Mouse (Mus musculus): ENCODE measurements around the gene Tmem189. TPM values are rescaled to one million over a fixed set of nuclear protein-coding genes. Genes with fewer than 3 reads are reported as not detected.

Gene Tmem189
- total and polyA plus RNA-seq, 3 experiments, result 21.7 to 46.5 TPM; not detected in 1

DNA sequence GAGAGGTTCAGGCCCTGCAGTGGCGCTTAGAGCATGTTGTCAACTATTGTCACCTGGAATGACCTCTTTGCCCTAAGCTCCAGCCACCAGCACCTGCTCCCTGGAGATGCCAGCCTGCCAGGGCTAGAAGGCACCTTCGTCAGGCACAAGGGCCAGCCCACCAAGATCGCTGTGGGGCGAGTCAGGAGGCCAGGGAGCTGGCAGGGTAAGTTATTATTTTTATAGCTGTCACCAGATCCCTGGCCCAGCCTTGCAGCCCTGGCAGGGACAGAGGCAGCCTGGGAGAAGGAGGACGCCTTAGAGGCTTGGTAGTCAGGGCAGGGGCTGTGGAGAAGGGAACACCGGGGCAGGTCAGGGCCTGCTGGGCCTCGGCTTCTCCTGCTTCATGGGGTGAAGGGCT lies 6.5 kb upstream of the Tmem189 start:
- TF ChIP-seq CTCF (IDR thresholded peaks at IDR 0.05 in 2 of 3, conservative IDR thresholded peaks at IDR 0.05 in 1 of 3; ENCODE audit: control insufficient read depth in 1 of 3, insufficient read depth in 1 of 3, low read depth in 2 of 3, low read length in 3 of 3, poor library complexity in 1 of 3, severe bottlenecking in 1 of 3) (no peak), USF1 (IDR thresholded peaks at IDR 0.05; ENCODE audit: low read depth, low read length) (no peak), MAFK (IDR thresholded peaks at IDR 0.05; ENCODE audit: borderline replicate concordance, low read depth, low read length) (no peak), TCF12 (IDR thresholded peaks at IDR 0.05; ENCODE audit: low read depth, low read length) (no peak), ZNF384 (IDR thresholded peaks at IDR 0.05; ENCODE audit: low read depth, low read length) (no peak), E2F4 (IDR thresholded peaks at IDR 0.05; ENCODE audit: borderline replicate concordance, low read depth, low read length) (no peak), RAD21 (IDR thresholded peaks at IDR 0.05; ENCODE audit: low read depth, low read length) (no peak)
- H3K9ac ChIP-seq (ENCODE audit: control insufficient read depth, low read depth, low read length, poor library complexity, severe bottlenecking), result no peak overlapping the region
- no peaks in the 10 kb centered on the region for H3K9me3 ChIP-seq (replicated peaks; ENCODE audit: insufficient read depth, low read length)
- no peak overlapping the region for H3K27ac ChIP-seq (ENCODE audit: control insufficient read depth, low read depth, low read length)
- peaks cover 8% of the 10 kb centered on the region for H3K79me2 ChIP-seq (ENCODE audit: control insufficient read depth, insufficient read depth, low read length, poor library complexity)
- peaks cover 5 to 14% of the 10 kb centered on the region in 2 experiments for H3K4me1 ChIP-seq (ENCODE audit: control insufficient read depth in 1 of 2, insufficient read depth in 2 of 2, low read length in 2 of 2)
- peaks cover 2 to 7% of the 10 kb centered on the region in 2 experiments; a peak in 2 of 4 replicates for H3K36me3 ChIP-seq (ENCODE audit: control insufficient read depth in 1 of 2, insufficient read depth in 2 of 2, low read length in 2 of 2)
- no peak overlapping the region for H3K4me3 ChIP-seq (ENCODE audit: control insufficient read depth in 1 of 2, insufficient read depth in 1 of 2, low read depth in 2 of 2, low read length in 2 of 2)
- no peak for DNase-seq (ENCODE audit: low read depth, low spot score)
- no peaks in the 10 kb centered on the region for H3K27me3 ChIP-seq (ENCODE audit: control insufficient read depth in 1 of 2, insufficient read depth in 2 of 2, low read length in 2 of 2)

DNA sequence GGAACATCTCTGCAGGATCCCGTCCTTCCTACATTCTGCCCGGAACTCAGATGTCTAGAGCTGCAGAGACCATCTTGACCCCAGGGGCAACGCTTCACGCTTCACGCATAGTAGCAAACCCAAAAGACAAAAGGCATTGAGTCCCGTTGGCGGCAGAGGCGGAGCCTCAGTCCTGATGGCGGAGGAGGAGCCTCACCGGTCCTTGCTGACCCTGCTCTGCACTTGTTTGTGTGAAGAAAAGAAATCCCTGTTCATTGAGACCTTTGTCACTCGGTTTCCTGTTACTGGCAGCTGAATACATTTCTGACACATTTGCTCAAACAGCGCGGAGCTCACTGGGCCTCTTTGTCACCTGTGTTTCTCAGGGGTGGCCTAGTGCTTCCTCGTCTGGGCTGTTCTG lies 5.9 kb upstream of the Tmem189 start:
- no peak for TF ChIP-seq GATA1 (IDR thresholded peaks at IDR 0.05; ENCODE audit: low read depth, low read length)
- TF ChIP-seq E2F4 (IDR thresholded peaks at IDR 0.05; ENCODE audit: borderline replicate concordance, low read depth, low read length), result no peak
- no peak for TF ChIP-seq JUND (IDR thresholded peaks at IDR 0.05; ENCODE audit: low read depth, low read length)
- no peak for TF ChIP-seq ZKSCAN1 (IDR thresholded peaks at IDR 0.05; ENCODE audit: low read depth, low read length)
- no peak for TF ChIP-seq POLR2A (IDR thresholded peaks at IDR 0.05; ENCODE audit: control insufficient read depth in 1 of 2, insufficient read depth in 1 of 2, low read depth in 1 of 2, low read length in 2 of 2, poor library complexity in 1 of 2)
- no peak for TF ChIP-seq UBTF (IDR thresholded peaks at IDR 0.05; ENCODE audit: borderline replicate concordance, insufficient read depth, low read depth, low read length)
- no peak for TF ChIP-seq MAFK (IDR thresholded peaks at IDR 0.05; ENCODE audit: borderline replicate concordance, low read depth, low read length)
- no peak for TF ChIP-seq POLR2AphosphoS5 (IDR thresholded peaks at IDR 0.05; ENCODE audit: borderline replicate concordance, low read depth, low read length)
- TF ChIP-seq SMC3 (IDR thresholded peaks at IDR 0.05; ENCODE audit: low read depth, low read length), result no peak
- no peak for TF ChIP-seq TAL1 (IDR thresholded peaks at IDR 0.05; ENCODE audit: low read length)
- TF ChIP-seq MEF2A (IDR thresholded peaks at IDR 0.05; ENCODE audit: extremely low read depth, insufficient replicate concordance, low read depth, low read length, poor library complexity, severe bottlenecking), result no peak
- no peak for TF ChIP-seq HCFC1 (IDR thresholded peaks at IDR 0.05; ENCODE audit: low read depth, low read length)
- TF ChIP-seq ZC3H11A (IDR thresholded peaks at IDR 0.05; ENCODE audit: low read depth, low read length), result no peak
- TF ChIP-seq BHLHE40 (IDR thresholded peaks at IDR 0.05; ENCODE audit: borderline replicate concordance, low read depth, low read length), result no peak
- TF ChIP-seq CHD2 (IDR thresholded peaks at IDR 0.05; ENCODE audit: low read length), result no peak
- TF ChIP-seq NRF1 (IDR thresholded peaks at IDR 0.05; ENCODE audit: insufficient read depth, low read depth, low read length, poor library complexity, severe bottlenecking), result no peak
- Histone ChIP-seq H3K36me3 (ENCODE audit: control insufficient read depth in 1 of 2, insufficient read depth in 2 of 2, low read length in 2 of 2) (peaks cover 2 to 7% of the 10 kb centered on the region in 2 experiments; a peak in 2 of 4 replicates), H3K27ac (ENCODE audit: control insufficient read depth, low read depth, low read length) (no peak overlapping the region), H3K4me1 (ENCODE audit: control insufficient read depth in 1 of 2, insufficient read depth in 2 of 2, low read length in 2 of 2) (peaks cover 6 to 17% of the 10 kb centered on the region in 2 experiments), H3K9ac (ENCODE audit: control insufficient read depth, low read depth, low read length, poor library complexity, severe bottlenecking) (no peak overlapping the region), H3K79me2 (ENCODE audit: control insufficient read depth, insufficient read depth, low read length, poor library complexity) (peaks cover 14% of the 10 kb centered on the region), H3K4me3 (ENCODE audit: control insufficient read depth in 1 of 2, insufficient read depth in 1 of 2, low read depth in 2 of 2, low read length in 2 of 2) (no peak overlapping the region), H3K9me3 (replicated peaks; ENCODE audit: insufficient read depth, low read length) (no peaks in the 10 kb centered on the region), H3K27me3 (ENCODE audit: control insufficient read depth in 1 of 2, insufficient read depth in 2 of 2, low read length in 2 of 2) (no peaks in the 10 kb centered on the region)
- DNase-seq (ENCODE audit: low read depth, low spot score), result no peak

All from MEL (cell line).